Mouse (Mus musculus) testis, adult 2 months (tissue): ENCODE measurements around the gene Calhm5. TPM values are rescaled to one million over a fixed set of nuclear protein-coding genes. Genes with fewer than 3 reads are reported as not detected.
A peak's percentile ranks its signal among the peaks of the same experiment; 100 is the strongest.

ENCODE experiments used
- H3K27ac ChIP-seq: fragments of 200-500 bp; 2 replicates; pipeline ENCODE4 v1.5.1; 2012; ENCODE audit warnings: low read depth, low read length; ENCODE audit not compliant: control insufficient read depth, insufficient read depth
- H3K27me3 ChIP-seq: fragments of 200-500 bp; 2 replicates; pipeline ENCODE4 v1.6.1; 2012; ENCODE audit warnings: mild to moderate bottlenecking, low read length, moderate library complexity; ENCODE audit not compliant: control insufficient read depth, insufficient read depth
- H3K36me3 ChIP-seq: fragments of 200-500 bp; 2 replicates; pipeline ENCODE4 v1.6.1; 2012; ENCODE audit warnings: mild to moderate bottlenecking, low read length; ENCODE audit not compliant: control insufficient read depth, insufficient read depth
- H3K4me1 ChIP-seq: fragments of 200-500 bp; 2 replicates; pipeline ENCODE4 v1.6.1; 2012; ENCODE audit warnings: low read length; ENCODE audit not compliant: control insufficient read depth, insufficient read depth
- H3K4me3 ChIP-seq: fragments of 200-500 bp; 2 replicates; pipeline ENCODE4 v1.5.1; 2012; ENCODE audit warnings: low read depth, mild to moderate bottlenecking, low read length, moderate library complexity, mixed read lengths; ENCODE audit not compliant: control insufficient read depth
- CTCF ChIP-seq: fragments of 200-500 bp; IDR thresholded peaks from 2 replicates; pipeline ENCODE4 v1.5.1; 2012; ENCODE audit warnings: low read depth, mild to moderate bottlenecking, inconsistent platforms, low read length, moderate library complexity; ENCODE audit not compliant: control insufficient read depth, insufficient read depth, insufficient replicate concordance
- POLR2A ChIP-seq: fragments of 200-500 bp; IDR thresholded peaks from 2 replicates; pipeline ENCODE4 v1.6.1; 2012; ENCODE audit warnings: low read depth, mild to moderate bottlenecking, inconsistent platforms, low read length, moderate library complexity; ENCODE audit not compliant: control insufficient read depth
- polyA plus RNA-seq: library from polyadenylated mRNA; depleted of rRNA; stranded (reverse); fragments of >200 nt; gene quantifications from 2 replicates; pipeline ENCODE4 v1.2.3, GENCODE M21; 2012; rRNA removed

Calhm5 gene
- 0.02 and 0.05 TPM in 2 replicates for polyA plus RNA-seq

DNA sequence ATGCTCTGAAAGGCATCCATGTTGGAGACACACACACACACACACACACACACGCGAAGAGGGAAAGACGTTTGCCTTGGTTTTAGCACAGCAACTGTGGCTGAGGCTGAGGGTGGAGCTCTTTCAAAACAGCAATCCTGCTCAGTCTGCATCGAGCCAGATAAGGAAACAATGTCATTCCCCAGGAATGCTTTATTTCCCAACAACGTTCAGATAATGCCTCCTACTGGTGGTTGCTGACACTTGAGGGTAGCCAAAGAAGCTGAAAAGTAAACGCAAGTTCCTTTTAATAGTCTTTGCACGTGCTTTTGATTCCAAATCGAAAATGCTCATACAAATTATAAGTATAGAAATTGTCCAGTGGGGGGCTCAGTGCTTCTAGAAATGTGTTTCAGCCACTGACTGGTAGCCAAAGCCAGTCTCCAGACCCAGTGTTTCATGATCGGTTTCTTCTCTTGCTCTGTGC, at the start of gene Calhm5:
Calhm5 (minus strand) TSS at position 102 of the 466 bp plus-strand sequence.
- Histone ChIP-seq H3K4me3 (peak within 1 kb of the TSS; percentile 17; the same call in 1 of the 2 replicates), H3K4me1 (peaks cover 3% of the 10 kb centered on the region; the same call in 1 of the 2 replicates), H3K36me3 (no peaks in the 10 kb centered on the region), H3K27ac (no peak within 1 kb of the TSS), H3K27me3 (no peaks in the 10 kb centered on the region)
- TF ChIP-seq CTCF: no peak
- no peak for TF ChIP-seq POLR2A

DNA sequence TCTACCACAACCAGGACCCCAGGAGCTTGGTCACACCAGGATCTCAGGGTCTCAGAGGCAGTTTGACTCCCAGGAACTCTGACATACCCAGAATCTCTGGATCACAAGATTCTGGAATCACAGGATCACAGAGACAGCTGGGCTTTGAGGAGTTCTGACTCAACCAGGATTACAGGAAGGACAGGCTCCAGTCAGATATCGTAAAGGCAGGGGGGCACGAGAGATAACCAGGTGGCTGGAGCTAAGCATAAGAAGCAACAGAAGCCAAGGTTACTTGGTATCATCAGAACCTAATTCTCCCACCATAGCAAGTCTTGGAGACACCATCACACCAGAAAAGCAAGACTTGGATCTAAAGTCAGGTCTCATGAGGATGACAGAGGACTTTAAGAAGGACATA, 45.4 kb upstream of the Calhm5 start:
- TF ChIP-seq POLR2A: no peak
- no peak for TF ChIP-seq CTCF
- Histone ChIP-seq H3K27me3 (no peaks in the 10 kb centered on the region), H3K4me1 (no peaks in the 10 kb centered on the region; the same call in 1 of the 2 replicates), H3K27ac (no peak overlapping the region), H3K36me3 (no peaks in the 10 kb centered on the region), H3K4me3 (no peak overlapping the region)

DNA sequence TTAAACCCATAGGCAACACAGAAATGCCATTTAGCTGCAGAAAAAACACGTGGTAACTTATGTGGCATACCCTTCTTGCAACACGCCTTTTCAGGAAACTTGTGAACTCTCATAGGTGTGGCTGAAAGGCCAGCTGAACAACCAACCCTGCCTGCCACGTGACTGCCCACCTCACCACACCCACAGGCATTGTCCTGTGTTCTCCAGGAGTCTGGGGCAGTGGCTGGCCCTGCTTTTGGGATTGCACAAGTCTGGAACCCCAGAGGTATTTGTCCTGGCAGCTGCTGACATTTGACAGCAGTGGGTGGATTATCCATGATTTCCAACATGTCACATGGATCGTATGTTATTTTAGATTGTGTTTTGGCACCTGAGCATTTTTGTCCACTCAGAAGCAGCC, 43.4 kb upstream of the Calhm5 start:
- Histone ChIP-seq H3K36me3 (no peaks in the 10 kb centered on the region), H3K4me1 (no peaks in the 10 kb centered on the region; the same call in 1 of the 2 replicates), H3K4me3 (no peak overlapping the region), H3K27me3 (no peaks in the 10 kb centered on the region), H3K27ac (no peak overlapping the region)
- TF ChIP-seq CTCF: no peak
- TF ChIP-seq POLR2A: no peak

DNA sequence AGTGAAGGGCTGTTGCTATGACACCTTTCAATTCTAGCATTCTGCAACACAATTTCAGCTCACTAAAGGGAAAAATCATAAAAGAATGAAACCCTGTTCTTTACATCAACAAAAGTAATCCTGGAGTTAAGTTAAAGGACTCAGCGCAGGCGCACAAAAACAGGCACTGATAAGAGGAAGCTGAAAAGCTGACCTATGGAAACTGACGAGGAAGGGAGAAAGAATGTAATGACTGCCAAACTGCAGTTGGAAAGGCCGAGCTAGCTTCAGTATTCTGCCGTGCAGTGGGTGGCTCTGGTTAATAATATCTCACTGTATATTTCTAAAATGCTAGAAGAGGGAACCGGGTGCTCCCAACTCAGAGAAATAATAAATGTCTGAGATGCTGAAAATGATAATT, 41.7 kb upstream of the Calhm5 start:
- no peak for TF ChIP-seq CTCF
- no peak for TF ChIP-seq POLR2A
- Histone ChIP-seq H3K4me1 (no peaks in the 10 kb centered on the region; the same call in 1 of the 2 replicates), H3K27ac (no peak overlapping the region), H3K4me3 (no peak overlapping the region), H3K27me3 (no peaks in the 10 kb centered on the region), H3K36me3 (no peaks in the 10 kb centered on the region)

DNA sequence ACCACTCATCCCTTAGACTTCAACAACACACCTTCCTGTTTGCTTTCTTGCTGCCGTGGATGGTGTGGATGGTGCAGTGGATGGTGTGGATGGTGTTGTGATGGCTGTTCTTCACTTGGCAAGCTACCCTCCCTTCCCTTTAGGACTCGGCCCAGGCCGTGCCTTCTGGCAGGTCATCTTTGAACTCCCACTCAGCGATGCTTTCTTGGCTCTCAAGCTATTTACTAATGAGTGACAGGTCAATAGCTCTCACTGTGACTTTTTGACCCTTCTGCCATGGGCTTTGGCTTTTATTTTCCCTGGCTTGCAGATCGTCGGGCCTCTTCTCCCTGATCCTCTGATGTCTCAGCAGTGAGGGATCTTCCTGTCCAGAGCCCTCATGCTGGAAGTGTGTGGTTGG, 40.1 kb upstream of the Calhm5 start:
- Histone ChIP-seq H3K27me3 (no peaks in the 10 kb centered on the region), H3K4me3 (no peak overlapping the region), H3K4me1 (no peaks in the 10 kb centered on the region), H3K27ac (no peak overlapping the region), H3K36me3 (no peaks in the 10 kb centered on the region)
- TF ChIP-seq CTCF (no peak), POLR2A (no peak)

DNA sequence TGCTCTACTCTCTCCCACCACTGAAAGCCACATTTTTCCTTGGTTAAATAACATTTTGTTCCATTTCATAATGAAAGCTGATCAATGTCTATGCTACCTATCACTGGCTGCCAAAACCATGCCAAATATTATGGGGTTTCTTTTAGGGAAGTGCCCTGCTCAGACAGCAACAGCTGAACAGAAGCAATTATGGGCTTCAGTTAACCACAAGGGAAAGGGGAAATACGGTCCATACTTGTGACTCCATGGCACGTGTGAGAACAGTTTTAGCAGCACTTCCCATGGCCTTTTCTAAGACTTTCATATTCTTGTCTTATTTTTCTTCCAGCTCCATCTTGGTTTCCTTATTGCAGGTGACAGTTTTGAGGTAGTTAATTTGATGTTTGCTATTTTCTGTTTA, 35.0 kb upstream of the Calhm5 start:
- no peaks in the 10 kb centered on the region for H3K27me3 ChIP-seq
- H3K27ac ChIP-seq: no peak overlapping the region
- H3K36me3 ChIP-seq: no peaks in the 10 kb centered on the region
- H3K4me1 ChIP-seq: peaks cover 3% of the 10 kb centered on the region
- no peak for TF ChIP-seq POLR2A
- TF ChIP-seq CTCF: no peak
- H3K4me3 ChIP-seq: no peak overlapping the region

DNA sequence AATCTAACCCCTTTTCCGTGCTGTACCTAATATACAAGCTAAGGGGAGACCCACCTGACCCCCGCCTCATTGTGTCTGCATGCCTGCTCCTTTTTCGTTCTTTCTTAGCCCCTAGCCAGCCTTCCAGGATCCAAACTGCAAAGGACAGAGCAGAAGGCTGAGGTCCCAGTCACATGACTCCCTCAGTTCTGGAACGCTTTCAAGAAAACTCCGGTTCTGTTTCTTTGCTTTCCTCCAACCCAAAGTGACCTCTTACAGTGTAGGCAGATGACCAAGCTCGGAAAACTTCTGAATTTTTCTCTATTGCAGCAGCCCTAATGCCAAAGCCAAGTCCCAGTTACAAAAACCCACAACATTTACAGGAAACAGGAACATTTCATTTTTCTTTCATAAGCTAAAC, 32.1 kb upstream of the Calhm5 start:
- no peak overlapping the region for H3K4me3 ChIP-seq
- no peak for TF ChIP-seq POLR2A
- no peak for TF ChIP-seq CTCF
- H3K4me1 ChIP-seq: peaks cover 3% of the 10 kb centered on the region
- no peaks in the 10 kb centered on the region for H3K27me3 ChIP-seq
- H3K36me3 ChIP-seq: no peaks in the 10 kb centered on the region
- H3K27ac ChIP-seq: no peak overlapping the region
